Mouse (Mus musculus) testis, adult 2 months (tissue): ENCODE results near the gene Csrnp3.

Source experiments
- CTCF ChIP-seq: fragments of 200-500 bp; IDR thresholded peaks from 2 replicates; pipeline ENCODE4 v1.5.1; 2012; ENCODE audit warnings: low read depth, mild to moderate bottlenecking, inconsistent platforms, low read length, moderate library complexity; ENCODE audit not compliant: control insufficient read depth, insufficient read depth, insufficient replicate concordance
- POLR2A ChIP-seq: fragments of 200-500 bp; IDR thresholded peaks from 2 replicates; pipeline ENCODE4 v1.6.1; 2012; ENCODE audit warnings: low read depth, mild to moderate bottlenecking, inconsistent platforms, low read length, moderate library complexity; ENCODE audit not compliant: control insufficient read depth

GRCm38 (mm10) chr2:66040611-66041010 is 195.0 kb downstream of the Csrnp3 start:
- TF ChIP-seq CTCF (no peak), POLR2A (no peak)
